Mouse (Mus musculus): ENCODE measurements around the gene Col23a1. TPM values are rescaled to one million over a fixed set of nuclear protein-coding genes. Genes with fewer than 3 reads are reported as not detected.

Gene Col23a1
- polyA plus RNA-seq, 1 experiment from 2014 or later = 13.3 TPM

GRCm38 (mm10) chr11:51459569-51460043 is 169.9 kb downstream of the Col23a1 start:
- 0 out of 2 replicates have a peak, but pooled peaks have one; percentile 23 for ATAC-seq (ENCODE audit: insufficient number of reproducible peaks, insufficient read depth, low FRiP score, low read depth)

GRCm38 (mm10) chr11:51468737-51469136 is 179.0 kb downstream of the Col23a1 start:
- WGBS = 41% methylated on average over 6 of the region's 6 CpGs
- H3K9me3 ChIP-seq (ENCODE audit: control insufficient read depth, low read length) = no peaks in the 10 kb centered on the region
- H3K9ac ChIP-seq (ENCODE audit: low read length) = no peak overlapping the region
- 0 out of 2 replicates have a peak overlapping the region, but pooled peaks have one; percentile 4 for H3K4me2 ChIP-seq (ENCODE audit: low read length)
- H3K27me3 ChIP-seq (ENCODE audit: control insufficient read depth, insufficient read depth, low read length) = peaks cover 98% of the 10 kb centered on the region
- no peaks in the 10 kb centered on the region for H3K36me3 ChIP-seq (ENCODE audit: control insufficient read depth, insufficient read depth, low read length)
- no peak for ATAC-seq (ENCODE audit: insufficient number of reproducible peaks, insufficient read depth, low FRiP score, low read depth)
- H3K4me1 ChIP-seq (ENCODE audit: control insufficient read depth in 2 of 2, insufficient read depth in 2 of 2, low read length in 2 of 2) = peaks cover 14 to 24% of the 10 kb centered on the region in 2 experiments
- H3K4me3 ChIP-seq (ENCODE audit: control insufficient read depth in 1 of 2, insufficient read depth in 1 of 2, low read depth in 1 of 2, low read length in 2 of 2) = no peak overlapping the region
- H3K27ac ChIP-seq (replicated peaks in 1 of 2; ENCODE audit: control insufficient read depth in 1 of 2, insufficient read depth in 1 of 2, low read depth in 2 of 2, low read length in 2 of 2) = no peak overlapping the region

More at GRCm38 (mm10) chr11:51459569-51460043, 169.9 kb downstream of the Col23a1 start:
- H3K36me3 ChIP-seq (ENCODE audit: control insufficient read depth, insufficient read depth, low read length) = no peaks in the 10 kb centered on the region
- H3K27ac ChIP-seq (replicated peaks in 1 of 2; ENCODE audit: control insufficient read depth in 1 of 2, insufficient read depth in 1 of 2, low read depth in 2 of 2, low read length in 2 of 2) = no peak overlapping the region
- H3K27me3 ChIP-seq (ENCODE audit: control insufficient read depth, insufficient read depth, low read length) = peaks cover 86% of the 10 kb centered on the region
- H3K4me3 ChIP-seq (ENCODE audit: control insufficient read depth in 1 of 2, insufficient read depth in 1 of 2, low read depth in 1 of 2, low read length in 2 of 2) = no peak overlapping the region
- no peak overlapping the region for H3K4me2 ChIP-seq (ENCODE audit: low read length)
- 0 out of 2 replicates have a peak, but pooled peaks cover 4% of the 10 kb centered on the region for H3K9me3 ChIP-seq (ENCODE audit: control insufficient read depth, low read length)
- H3K4me1 ChIP-seq (ENCODE audit: control insufficient read depth in 2 of 2, insufficient read depth in 2 of 2, low read length in 2 of 2) = peaks cover 9 to 17% of the 10 kb centered on the region in 2 experiments
- WGBS = 55% methylated on average over 8 of the region's 8 CpGs
- H3K9ac ChIP-seq (ENCODE audit: low read length) = no peak overlapping the region

- ATAC-seq (ENCODE audit: insufficient number of reproducible peaks, insufficient read depth, low FRiP score, low read depth) = no peak
- 28% methylated on average over 13 of the region's 13 CpGs for WGBS
- Histone ChIP-seq H3K4me3 (ENCODE audit: control insufficient read depth in 1 of 2, insufficient read depth in 1 of 2, low read depth in 1 of 2, low read length in 2 of 2) (no peak overlapping the region), H3K27ac (replicated peaks in 1 of 2; ENCODE audit: control insufficient read depth in 1 of 2, insufficient read depth in 1 of 2, low read depth in 2 of 2, low read length in 2 of 2) (no peak overlapping the region), H3K9me3 (ENCODE audit: control insufficient read depth, low read length) (no peaks in the 10 kb centered on the region), H3K36me3 (ENCODE audit: control insufficient read depth, insufficient read depth, low read length) (no peaks in the 10 kb centered on the region), H3K9ac (ENCODE audit: low read length) (no peak overlapping the region), H3K4me2 (ENCODE audit: low read length) (0 out of 2 replicates have a peak overlapping the region, but pooled peaks have one; percentile 4), H3K4me1 (ENCODE audit: control insufficient read depth in 2 of 2, insufficient read depth in 2 of 2, low read length in 2 of 2) (peaks cover 14 to 24% of the 10 kb centered on the region in 2 experiments), H3K27me3 (ENCODE audit: control insufficient read depth, insufficient read depth, low read length) (peaks cover 94% of the 10 kb centered on the region)
Observed at GRCm38 (mm10) chr11:51469341-51469831, 179.7 kb downstream of the Col23a1 start.

- 36% methylated on average over 17 of the region's 17 CpGs for WGBS
- Histone ChIP-seq H3K27ac (replicated peaks in 1 of 2; ENCODE audit: control insufficient read depth in 1 of 2, insufficient read depth in 1 of 2, low read depth in 2 of 2, low read length in 2 of 2) (peak overlapping the region in 1 of 2 experiments; percentile 41; a peak in 1 of 4 replicates), H3K4me2 (ENCODE audit: low read length) (no peak overlapping the region), H3K4me3 (ENCODE audit: control insufficient read depth in 1 of 2, insufficient read depth in 1 of 2, low read depth in 1 of 2, low read length in 2 of 2) (no peak overlapping the region), H3K9ac (ENCODE audit: low read length) (no peak overlapping the region), H3K9me3 (ENCODE audit: control insufficient read depth, low read length) (no peaks in the 10 kb centered on the region), H3K27me3 (ENCODE audit: control insufficient read depth, insufficient read depth, low read length) (peaks cover 85% of the 10 kb centered on the region), H3K4me1 (ENCODE audit: control insufficient read depth in 2 of 2, insufficient read depth in 2 of 2, low read length in 2 of 2) (peaks cover 14 to 24% of the 10 kb centered on the region in 2 experiments), H3K36me3 (ENCODE audit: control insufficient read depth, insufficient read depth, low read length) (no peaks in the 10 kb centered on the region)
- ATAC-seq (ENCODE audit: insufficient number of reproducible peaks, insufficient read depth, low FRiP score, low read depth) = no peak
Observed at GRCm38 (mm10) chr11:51470383-51471144, 180.8 kb downstream of the Col23a1 start.

- peaks cover 13 to 20% of the 10 kb centered on the region in 2 experiments for H3K4me1 ChIP-seq (ENCODE audit: control insufficient read depth in 2 of 2, insufficient read depth in 2 of 2, low read length in 2 of 2)
- 84% methylated on average over 2 of the region's 2 CpGs for WGBS
- no peaks in the 10 kb centered on the region for H3K36me3 ChIP-seq (ENCODE audit: control insufficient read depth, insufficient read depth, low read length)
- ATAC-seq (ENCODE audit: insufficient number of reproducible peaks, insufficient read depth, low FRiP score, low read depth) = no peak
- H3K9ac ChIP-seq (ENCODE audit: low read length) = no peak overlapping the region
- no peaks in the 10 kb centered on the region for H3K9me3 ChIP-seq (ENCODE audit: control insufficient read depth, low read length)
- H3K4me2 ChIP-seq (ENCODE audit: low read length) = no peak overlapping the region
- H3K4me3 ChIP-seq (ENCODE audit: control insufficient read depth in 1 of 2, insufficient read depth in 1 of 2, low read depth in 1 of 2, low read length in 2 of 2) = no peak overlapping the region
- no peak overlapping the region for H3K27ac ChIP-seq (replicated peaks in 1 of 2; ENCODE audit: control insufficient read depth in 1 of 2, insufficient read depth in 1 of 2, low read depth in 2 of 2, low read length in 2 of 2)
- peaks cover 66% of the 10 kb centered on the region for H3K27me3 ChIP-seq (ENCODE audit: control insufficient read depth, insufficient read depth, low read length)
Observed at GRCm38 (mm10) chr11:51473686-51474085, 184.0 kb downstream of the Col23a1 start.

GRCm38 (mm10) chr11:51476543-51476942 is 186.8 kb downstream of the Col23a1 start:
- Histone ChIP-seq H3K27ac (replicated peaks in 1 of 2; ENCODE audit: control insufficient read depth in 1 of 2, insufficient read depth in 1 of 2, low read depth in 2 of 2, low read length in 2 of 2) (no peak overlapping the region), H3K4me3 (ENCODE audit: control insufficient read depth in 1 of 2, insufficient read depth in 1 of 2, low read depth in 1 of 2, low read length in 2 of 2) (no peak overlapping the region), H3K4me2 (ENCODE audit: low read length) (no peak overlapping the region), H3K4me1 (ENCODE audit: control insufficient read depth in 2 of 2, insufficient read depth in 2 of 2, low read length in 2 of 2) (no peaks in the 10 kb centered on the region), H3K36me3 (ENCODE audit: control insufficient read depth, insufficient read depth, low read length) (no peaks in the 10 kb centered on the region), H3K9me3 (ENCODE audit: control insufficient read depth, low read length) (0 out of 2 replicates have a peak, but pooled peaks cover 3% of the 10 kb centered on the region), H3K9ac (ENCODE audit: low read length) (no peak overlapping the region), H3K27me3 (ENCODE audit: control insufficient read depth, insufficient read depth, low read length) (peaks cover 41% of the 10 kb centered on the region)
- ATAC-seq (ENCODE audit: insufficient number of reproducible peaks, insufficient read depth, low FRiP score, low read depth) = no peak
- WGBS = 69% methylated on average over 4 of the region's 4 CpGs

GRCm38 (mm10) chr11:51477571-51477970 is 187.9 kb downstream of the Col23a1 start:
- Histone ChIP-seq H3K9me3 (ENCODE audit: control insufficient read depth, low read length) (0 out of 2 replicates have a peak, but pooled peaks cover 3% of the 10 kb centered on the region), H3K36me3 (ENCODE audit: control insufficient read depth, insufficient read depth, low read length) (no peaks in the 10 kb centered on the region), H3K27ac (replicated peaks in 1 of 2; ENCODE audit: control insufficient read depth in 1 of 2, insufficient read depth in 1 of 2, low read depth in 2 of 2, low read length in 2 of 2) (peak overlapping the region in 1 of 2 experiments; percentile 19; a peak in 1 of 4 replicates), H3K4me3 (ENCODE audit: control insufficient read depth in 1 of 2, insufficient read depth in 1 of 2, low read depth in 1 of 2, low read length in 2 of 2) (no peak overlapping the region), H3K9ac (ENCODE audit: low read length) (no peak overlapping the region), H3K4me2 (ENCODE audit: low read length) (no peak overlapping the region), H3K27me3 (ENCODE audit: control insufficient read depth, insufficient read depth, low read length) (peaks cover 33% of the 10 kb centered on the region), H3K4me1 (ENCODE audit: control insufficient read depth in 2 of 2, insufficient read depth in 2 of 2, low read length in 2 of 2) (no peaks in the 10 kb centered on the region)
- ATAC-seq (ENCODE audit: insufficient number of reproducible peaks, insufficient read depth, low FRiP score, low read depth) = no peak
- WGBS = 75% methylated on average over 8 of the region's 8 CpGs
